Mouse (Mus musculus) cerebellum, adult 11-12 months (tissue): ENCODE results near the gene Dnmt1.

ENCODE experiments used
- DNase-seq: peaks from one replicate; pipeline ENCODE4 v3.0.0; 2022

Dnmt1 gene

GRCm38 (mm10) chr9:20878041-20878709, 81.5 kb downstream of the Dnmt1 start:
- DNase-seq = peak; percentile 100

GRCm38 (mm10) chr9:20877118-20878040, 82.3 kb downstream of the Dnmt1 start:
- DNase-seq = no peak

GRCm38 (mm10) chr9:20876318-20877117, 83.2 kb downstream of the Dnmt1 start:
- peak; percentile 69 for DNase-seq

- DNase-seq = peak; percentile 63
These were observed 84.5 kb downstream of the Dnmt1 start for GRCm38 (mm10) chr9:20875021-20875790.

- DNase-seq = peak; percentile 36
These were observed 86.2 kb downstream of the Dnmt1 start for GRCm38 (mm10) chr9:20873521-20873920.

GRCm38 (mm10) chr9:20872991-20873390, 86.7 kb downstream of the Dnmt1 start:
- no peak for DNase-seq

- peak; percentile 29 for DNase-seq
These were observed 89.2 kb downstream of the Dnmt1 start for GRCm38 (mm10) chr9:20870211-20871173.

- DNase-seq = peak; percentile 50
These were observed 90.4 kb downstream of the Dnmt1 start for GRCm38 (mm10) chr9:20869246-20869645.

GRCm38 (mm10) chr9:20868448-20869001, 91.2 kb downstream of the Dnmt1 start, which contains the start of gene A230050P20Rik:
Gene A230050P20Rik (plus strand): TSS chr9:20868642.
- DNase-seq = peak; percentile 82

GRCm38 (mm10) chr9:20866879-20867278, 92.8 kb downstream of the Dnmt1 start:
- no peak for DNase-seq

GRCm38 (mm10) chr9:20862225-20862624, 97.5 kb downstream of the Dnmt1 start:
- no peak for DNase-seq

- DNase-seq = no peak
These were observed 97.9 kb downstream of the Dnmt1 start for GRCm38 (mm10) chr9:20861821-20862220.

GRCm38 (mm10) chr9:20859926-20860325, 99.8 kb downstream of the Dnmt1 start:
- DNase-seq = no peak
